ENCODE assay signal across 16 mouse cellular contexts in genomic region chr2:33058926-33059325, GRCm38 (mm10).
DNase-seq lines count a peak whose midpoint lies in the region; ATAC-seq and TF ChIP-seq lines count a peak whose summit lies in the region.
"Had no signal": no experiment of that assay in that cellular context is flagged by ENCODE, and none has a peak within 500 bp of the region (broad histone marks: within the 10 kb centered on the region; RNA-seq: fewer than 3 reads in every experiment).

No protein-coding gene starts in this region.

- TF ChIP-seq CTCF in left cerebral cortex, adult 2 months (IDR thresholded peaks at IDR 0.05) = no peak
- TF ChIP-seq CTCF in cortical plate, adult 2 months (IDR thresholded peaks at IDR 0.05; ENCODE audit: extremely low read depth, insufficient read depth, low read length) = no peak

- peak; percentile 27; the same call in 1 of the 2 replicates for ATAC-seq in frontal cortex, adult (ENCODE audit: low TSS enrichment)
- ATAC-seq in forebrain, embryonic 11.5 days (replicated peaks; ENCODE audit: low FRiP score) = no peak
- ATAC-seq: intestine, postnatal 0 days; midbrain, embryonic 15.5 days had no signal

- no peaks in the 10 kb centered on the region for H3K9me3 ChIP-seq in forebrain, embryonic 11.5 days (ENCODE audit: control insufficient read depth, low read length)
- H3K9me3 ChIP-seq: limb, embryonic 15.5 days; midbrain, embryonic 15.5 days; neural tube, embryonic 13.5 days had no signal

- H3K4me3 ChIP-seq in left cerebral cortex, adult 2 months = no peak overlapping the region
- H3K4me3 ChIP-seq in cortical plate, adult 2 months (ENCODE audit: insufficient read depth, low read length) = no peak overlapping the region
- H3K4me3 ChIP-seq in forebrain, embryonic 11.5 days (ENCODE audit: low read depth, low read length) = no peak overlapping the region
- H3K4me3 ChIP-seq: limb, embryonic 15.5 days; midbrain, embryonic 15.5 days; neural tube, embryonic 13.5 days had no signal

- peak overlapping the region; percentile 75 for H3K27ac ChIP-seq in left cerebral cortex, adult 2 months
- H3K27ac ChIP-seq in cortical plate, adult 2 months (ENCODE audit: insufficient read depth, low read length) = peak overlapping the region; percentile 2; the same call in 1 of the 2 replicates
- H3K27ac ChIP-seq in forebrain, embryonic 11.5 days (ENCODE audit: low read depth, low read length) = no peak overlapping the region
- H3K27ac ChIP-seq: limb, embryonic 15.5 days; midbrain, embryonic 15.5 days; neural tube, embryonic 13.5 days had no signal

- DNase-seq in frontal cortex, postnatal 14 days (ENCODE audit: low spot score in 2 of 2) = no peak
- DNase-seq in left cerebral cortex, adult 2 months (ENCODE audit: extremely low spot score in 1 of 2, low spot score in 2 of 2) = peak in 1 of 2 experiments; percentile 32
- DNase-seq in left cerebral cortex, postnatal 14 days (ENCODE audit: low spot score in 2 of 2) = no peak
- peak; percentile 94 for DNase-seq in brain, adult 2 months (ENCODE audit: low read depth, low spot score)
- DNase-seq in forebrain, embryonic 11.5 days (ENCODE audit: low spot score) = no peak
- no peak for DNase-seq in kidney, adult 18-20 months
- DNase-seq: embryo, embryonic 11 days; gastrocnemius, postnatal 14 days; kidney, postnatal 4 days; thymus, postnatal 25 days had no signal

- no peak for TF ChIP-seq POLR2A in cortical plate, adult 2 months (IDR thresholded peaks at IDR 0.05; ENCODE audit: extremely low read depth, insufficient read depth, low read length)

- peaks cover 2% of the 10 kb centered on the region; the same call in 1 of the 2 replicates for H3K4me1 ChIP-seq in cortical plate, adult 2 months (ENCODE audit: control insufficient read depth, insufficient read depth, low read length)
- H3K4me1 ChIP-seq in forebrain, embryonic 11.5 days (replicated peaks; ENCODE audit: control insufficient read depth, insufficient read depth, low read length) = no peaks in the 10 kb centered on the region
- H3K4me1 ChIP-seq: limb, embryonic 15.5 days; midbrain, embryonic 15.5 days; neural tube, embryonic 13.5 days had no signal

- H3K27me3 ChIP-seq in forebrain, embryonic 11.5 days (ENCODE audit: control insufficient read depth, insufficient read depth, low read length) = no peaks in the 10 kb centered on the region
- H3K27me3 ChIP-seq: limb, embryonic 15.5 days; midbrain, embryonic 15.5 days; neural tube, embryonic 13.5 days had no signal

- H3K4me2 ChIP-seq in forebrain, embryonic 11.5 days (ENCODE audit: low read depth, low read length, severe bottlenecking) = no peak overlapping the region
- H3K4me2 ChIP-seq: limb, embryonic 15.5 days; midbrain, embryonic 15.5 days; neural tube, embryonic 13.5 days had no signal

- intact Hi-C loops in left cerebral cortex, adult 2 months (cut with DNase I) = no loop called here
- intact Hi-C loops in left cerebral cortex, postnatal 14 days (cut with DNase I) = no loop called here

- WGBS in forebrain, embryonic 11.5 days = 91% methylated on average over 5 of the region's 5 CpGs

- no peak overlapping the region for H3K9ac ChIP-seq in forebrain, embryonic 11.5 days (ENCODE audit: low read length)
- H3K9ac ChIP-seq: limb, embryonic 15.5 days; midbrain, embryonic 15.5 days; neural tube, embryonic 13.5 days had no signal

- H3K36me3 ChIP-seq in forebrain, embryonic 11.5 days (ENCODE audit: control insufficient read depth, insufficient read depth, low read length) = no peaks in the 10 kb centered on the region
- H3K36me3 ChIP-seq: limb, embryonic 15.5 days; midbrain, embryonic 15.5 days; neural tube, embryonic 13.5 days had no signal
